Mouse (Mus musculus) lung, postnatal 0 days (tissue): Measurements from ENCODE around the gene Wfikkn1. TPM values are rescaled to one million over a fixed set of nuclear protein-coding genes. Genes with fewer than 3 reads are reported as not detected.
A peak's percentile ranks its signal among the peaks of the same experiment; 100 is the strongest.

ENCODE experiments used
- ATAC-seq: fragments of 200-750 bp; cut with Nextera tagmentation; 2 replicates; pipeline ENCODE4 v1.8.0; 2017; ENCODE audit warnings: moderate library complexity
- DNase-seq: peaks from one replicate; pipeline ENCODE4 v3.0.0-alpha.2; 2016; ENCODE audit warnings: low spot score
- H3K27ac ChIP-seq: fragments of 300-500 bp; sonication (generic); 2 replicates; pipeline ENCODE4 v1.5.1; 2014; ENCODE audit warnings: antibody characterized with exemption, mild to moderate bottlenecking, low read length, mixed read lengths
- H3K27me3 ChIP-seq: fragments of 300-500 bp; sonication (generic); replicated peaks from 2 replicates; pipeline ENCODE4 v1.6.1; 2014; ENCODE audit warnings: low read length, mixed read lengths; ENCODE audit not compliant: insufficient read depth
- H3K36me3 ChIP-seq: fragments of 300-500 bp; sonication (generic); 2 replicates; pipeline ENCODE4 v1.6.1; 2014; ENCODE audit warnings: low read length, mixed read lengths; ENCODE audit not compliant: insufficient read depth
- H3K4me1 ChIP-seq: fragments of 300-500 bp; sonication (generic); 2 replicates; pipeline ENCODE4 v1.6.1; 2014; ENCODE audit warnings: antibody characterized with exemption, low read depth, low read length, mixed read lengths; ENCODE audit not compliant: insufficient read depth
- H3K4me2 ChIP-seq: fragments of 300-500 bp; sonication (generic); replicated peaks from 2 replicates; pipeline ENCODE4 v1.6.1; 2014; ENCODE audit warnings: low read depth, mild to moderate bottlenecking, low read length, moderate library complexity, mixed read lengths
- H3K4me3 ChIP-seq: fragments of 300-500 bp; sonication (generic); 2 replicates; pipeline ENCODE4 v1.5.1; 2014; ENCODE audit warnings: low read depth, low read length
- H3K9ac ChIP-seq: fragments of 300-500 bp; sonication (generic); replicated peaks from 2 replicates; pipeline ENCODE4 v1.6.1; 2014; ENCODE audit warnings: low read depth, mild to moderate bottlenecking
- H3K9me3 ChIP-seq: fragments of 300-500 bp; sonication (generic); 2 replicates; pipeline ENCODE4 v1.6.1; 2016; ENCODE audit warnings: low read length, mixed read lengths
- CTCF ChIP-seq: IDR thresholded peaks from 2 replicates; pipeline ENCODE4 v1.5.1; 2016; ENCODE audit warnings: antibody characterized with exemption, mild to moderate bottlenecking
- EP300 ChIP-seq: IDR thresholded peaks from 2 replicates; pipeline ENCODE4 v1.6.1; 2016; ENCODE audit warnings: antibody characterized with exemption, mild to moderate bottlenecking, control low read depth
- WGBS: fragments of 180-500 bp; shearing (Covaris S2); extraction: QIAGEN DNeasy Blood & Tissue Kit; methylation state at CpG from one replicate; pipeline ENCODE4 v1.1.7; 2014; 5-methylcytosine and 5-hydroxymethylcytosine counted together
- polyA plus RNA-seq: library from polyadenylated mRNA; unstranded; fragments of >200 nt; fragmentation: Nextera tagmentation; extraction: Ambion mirVana; gene quantifications from 2 replicates; pipeline ENCODE4 v1.2.1, GENCODE M21; 2015

The Wfikkn1 gene
- polyA plus RNA-seq, 1 experiment from 2014 or later = 0.26 TPM

DNA sequence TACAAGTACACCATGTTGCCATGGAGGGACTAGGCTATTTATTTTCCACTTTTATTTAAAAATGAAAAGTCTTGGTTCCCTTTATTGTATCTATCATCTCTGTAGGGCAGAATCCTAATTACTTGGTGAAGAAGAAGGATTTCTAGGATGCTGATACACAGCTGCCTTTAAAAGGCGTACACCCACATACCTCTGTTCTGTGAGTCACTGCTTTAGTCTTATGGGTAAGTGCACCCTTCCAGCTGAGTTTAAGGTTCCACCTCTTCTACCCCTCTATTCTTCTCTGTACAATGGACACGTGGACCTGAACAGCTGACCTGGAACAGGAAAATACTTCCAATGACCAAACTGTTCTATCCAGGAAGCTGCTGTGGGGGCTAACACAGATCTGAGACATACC, 27.0 kb upstream of the Wfikkn1 start:
- H3K4me2 ChIP-seq = no peak overlapping the region
- H3K9ac ChIP-seq = no peak overlapping the region
- 91% methylated on average over 2 of the region's 2 CpGs for WGBS
- H3K9me3 ChIP-seq = no peaks in the 10 kb centered on the region
- H3K27me3 ChIP-seq = no peaks in the 10 kb centered on the region
- TF ChIP-seq CTCF = no peak
- TF ChIP-seq EP300 = no peak
- DNase-seq (no peak), ATAC-seq (no peak)
- no peaks in the 10 kb centered on the region for H3K4me1 ChIP-seq
- H3K36me3 ChIP-seq = no peaks in the 10 kb centered on the region
- no peak overlapping the region for H3K4me3 ChIP-seq
- no peak overlapping the region for H3K27ac ChIP-seq

DNA sequence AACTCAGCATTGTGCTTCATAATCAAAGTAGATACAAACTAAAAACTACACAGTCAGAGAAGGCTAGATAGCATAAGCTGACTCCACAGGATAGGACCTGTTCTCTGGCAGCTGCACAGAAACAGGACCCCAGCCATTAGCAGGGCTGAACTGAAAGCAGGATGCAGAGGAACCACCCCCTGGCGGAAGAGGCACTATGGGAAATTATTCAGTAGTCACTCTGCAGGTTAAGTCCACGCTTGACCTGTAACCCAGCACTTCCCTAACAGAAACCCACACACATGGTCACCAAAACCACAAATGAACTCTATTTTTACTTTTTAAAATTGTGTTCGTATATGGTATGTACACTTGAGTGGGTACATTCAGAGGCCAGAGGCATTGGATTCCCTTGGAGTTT, 22.4 kb upstream of the Wfikkn1 start:
- H3K9me3 ChIP-seq = no peaks in the 10 kb centered on the region
- H3K27ac ChIP-seq = no peak overlapping the region
- H3K4me3 ChIP-seq = no peak overlapping the region
- no peaks in the 10 kb centered on the region for H3K4me1 ChIP-seq
- H3K27me3 ChIP-seq = no peaks in the 10 kb centered on the region
- WGBS = 90% methylated on average over 3 of the region's 3 CpGs
- no peaks in the 10 kb centered on the region for H3K36me3 ChIP-seq
- no peak overlapping the region for H3K9ac ChIP-seq
- no peak for DNase-seq
- TF ChIP-seq CTCF (no peak), EP300 (no peak)
- H3K4me2 ChIP-seq = no peak overlapping the region
- ATAC-seq = no peak

DNA sequence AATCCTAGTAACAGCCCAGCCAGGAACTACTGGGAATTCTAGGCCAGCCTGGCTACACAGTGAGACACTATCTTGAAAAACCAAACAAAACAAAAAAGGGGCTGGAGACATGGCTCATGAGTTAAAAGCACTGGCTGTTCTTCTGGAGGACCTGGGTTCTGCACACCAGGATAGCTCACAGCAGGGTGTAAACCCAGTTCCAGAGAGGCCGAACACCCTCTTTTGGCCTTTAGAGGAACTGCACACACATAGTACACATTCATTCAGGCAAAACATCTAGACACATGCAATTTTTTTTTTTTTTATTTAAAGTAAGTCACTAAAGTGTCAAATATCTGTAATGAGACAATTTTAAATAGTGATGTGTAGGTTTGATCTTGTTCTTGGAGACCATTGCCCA, 19.5 kb upstream of the Wfikkn1 start:
- H3K27ac ChIP-seq = no peak overlapping the region
- WGBS = 91% methylated on average over 1 of the region's 1 CpGs
- H3K36me3 ChIP-seq = no peaks in the 10 kb centered on the region
- no peaks in the 10 kb centered on the region for H3K9me3 ChIP-seq
- DNase-seq (no peak), ATAC-seq (no peak)
- no peak overlapping the region for H3K4me3 ChIP-seq
- H3K9ac ChIP-seq = no peak overlapping the region
- H3K4me1 ChIP-seq = no peaks in the 10 kb centered on the region
- no peaks in the 10 kb centered on the region for H3K27me3 ChIP-seq
- H3K4me2 ChIP-seq = no peak overlapping the region
- TF ChIP-seq EP300 (no peak), CTCF (no peak)

DNA sequence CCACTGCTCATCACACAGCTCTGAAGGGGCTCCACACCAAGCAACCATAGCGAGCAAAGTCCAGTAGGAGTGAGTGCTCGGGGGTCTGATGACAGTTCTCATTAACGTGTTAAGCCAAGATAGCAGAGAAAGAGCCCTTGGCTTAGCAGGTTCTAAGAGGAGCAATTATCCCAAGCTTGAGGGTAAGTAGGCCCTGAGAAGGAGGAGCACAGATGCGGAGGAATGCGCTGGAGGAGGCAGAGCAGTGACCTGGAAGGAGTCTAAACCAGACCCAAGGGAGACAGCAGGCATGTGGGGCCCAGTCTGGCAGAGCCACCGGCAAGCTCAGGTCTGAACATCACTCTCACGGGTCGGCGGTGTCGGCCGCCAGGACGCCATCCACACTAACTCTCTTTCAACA, 15.2 kb upstream of the Wfikkn1 start:
- DNase-seq (no peak), ATAC-seq (no peak)
- H3K4me1 ChIP-seq = no peaks in the 10 kb centered on the region
- no peak overlapping the region for H3K4me3 ChIP-seq
- no peaks in the 10 kb centered on the region for H3K36me3 ChIP-seq
- H3K27me3 ChIP-seq = no peaks in the 10 kb centered on the region
- 71% methylated on average over 12 of the region's 12 CpGs for WGBS
- TF ChIP-seq EP300 (no peak), CTCF (no peak)
- H3K9ac ChIP-seq = no peak overlapping the region
- H3K27ac ChIP-seq = no peak overlapping the region
- no peaks in the 10 kb centered on the region for H3K9me3 ChIP-seq
- no peak overlapping the region for H3K4me2 ChIP-seq

DNA sequence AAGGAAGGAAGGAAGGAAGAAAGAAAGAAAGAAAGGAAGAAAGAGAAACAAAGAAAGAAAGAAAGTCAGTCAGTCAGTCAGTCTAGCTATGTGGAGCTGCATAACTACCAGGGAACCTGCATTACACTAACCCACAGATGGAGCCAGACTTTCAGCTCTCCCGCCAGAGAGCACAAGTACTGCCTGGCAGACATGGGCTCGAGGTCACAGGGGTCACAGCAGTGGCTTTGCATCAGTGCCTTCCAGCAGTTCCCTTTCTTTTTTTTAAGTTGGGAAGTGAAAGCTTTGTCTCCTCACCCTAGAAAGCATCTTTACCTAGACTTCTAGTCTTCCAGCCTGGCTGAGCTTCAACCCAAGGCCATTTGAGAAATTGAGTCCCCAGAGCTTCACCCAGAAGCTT, 14.8 kb upstream of the Wfikkn1 start:
- Histone ChIP-seq H3K4me1 (no peaks in the 10 kb centered on the region), H3K27ac (no peak overlapping the region), H3K9me3 (no peaks in the 10 kb centered on the region), H3K27me3 (no peaks in the 10 kb centered on the region), H3K9ac (no peak overlapping the region), H3K36me3 (no peaks in the 10 kb centered on the region), H3K4me2 (no peak overlapping the region), H3K4me3 (no peak overlapping the region)
- 54% methylated on average over 2 of the region's 2 CpGs for WGBS
- ATAC-seq (no peak), DNase-seq (no peak)
- TF ChIP-seq CTCF = no peak
- no peak for TF ChIP-seq EP300

DNA sequence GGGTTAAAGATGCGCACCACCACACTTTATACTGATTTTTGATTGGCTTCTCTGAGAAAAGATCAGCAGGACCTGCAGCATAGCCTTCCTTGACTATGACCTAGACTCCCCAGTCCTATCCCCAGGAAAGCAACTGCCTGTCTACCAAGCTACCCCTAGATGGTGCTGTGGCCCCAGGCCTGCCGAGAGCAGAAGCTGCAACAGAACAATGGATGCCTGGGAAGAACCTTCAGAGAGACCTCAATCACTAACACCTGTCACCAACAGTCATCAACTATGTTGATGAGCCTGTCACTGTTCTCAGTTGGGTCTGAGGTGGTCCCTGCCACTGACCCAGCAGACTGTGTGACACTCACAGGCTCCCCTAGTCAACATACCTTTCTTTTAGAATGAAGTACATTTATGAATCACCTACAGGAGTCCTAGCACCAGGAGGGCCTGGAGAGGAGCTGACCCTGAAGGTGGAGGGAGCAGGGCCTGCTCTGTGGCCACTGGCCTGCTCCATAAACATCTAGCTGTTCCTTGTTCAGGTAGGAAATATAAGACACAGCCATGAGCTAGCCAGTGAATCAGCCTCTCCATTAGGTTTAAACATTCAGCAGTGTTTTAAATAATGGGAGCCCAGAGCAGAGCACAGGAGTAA, 13.4 kb upstream of the Wfikkn1 start:
- Histone ChIP-seq H3K36me3 (no peaks in the 10 kb centered on the region), H3K9ac (no peak overlapping the region), H3K27me3 (no peaks in the 10 kb centered on the region), H3K4me2 (no peak overlapping the region), H3K4me3 (no peak overlapping the region), H3K27ac (no peak overlapping the region), H3K4me1 (no peaks in the 10 kb centered on the region), H3K9me3 (no peaks in the 10 kb centered on the region)
- TF ChIP-seq CTCF (peak; percentile 98), EP300 (no peak)
- ATAC-seq (peak; percentile 85), DNase-seq (peak; percentile 86)
- 37% methylated on average over 2 of the region's 2 CpGs for WGBS

DNA sequence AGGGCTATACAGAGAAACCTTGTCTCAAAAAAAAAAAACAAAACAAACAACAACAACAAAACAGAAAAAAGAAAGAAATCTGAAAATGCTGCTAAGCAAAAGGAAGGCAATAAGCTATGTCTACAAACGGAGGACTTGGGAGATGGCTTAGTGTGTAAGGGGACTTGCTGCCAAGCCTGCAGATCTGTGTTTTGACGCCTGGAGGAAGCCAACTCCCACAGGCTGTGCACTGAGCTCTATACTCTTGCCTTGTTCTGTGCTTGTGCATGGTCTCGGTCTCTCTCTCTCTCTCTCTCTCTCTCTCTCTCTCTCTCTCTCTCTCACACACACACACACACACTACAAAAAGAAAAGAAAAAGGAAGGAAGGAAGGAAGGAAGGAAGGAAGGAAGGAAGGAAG, 8.2 kb upstream of the Wfikkn1 start:
- no peaks in the 10 kb centered on the region for H3K4me1 ChIP-seq
- no peaks in the 10 kb centered on the region for H3K27me3 ChIP-seq
- peaks cover 1% of the 10 kb centered on the region; the same call in 1 of the 2 replicates for H3K36me3 ChIP-seq
- ATAC-seq = no peak
- H3K27ac ChIP-seq = no peak overlapping the region
- no peak overlapping the region for H3K4me3 ChIP-seq
- no peak overlapping the region for H3K9ac ChIP-seq
- no peak for DNase-seq
- H3K9me3 ChIP-seq = no peaks in the 10 kb centered on the region
- H3K4me2 ChIP-seq = no peak overlapping the region
- TF ChIP-seq CTCF = no peak
- WGBS = 92% methylated on average over 3 of the region's 3 CpGs
